Mouse (Mus musculus) cerebellum, adult 11 months (tissue): ENCODE measurements around the gene 0610012G03Rik.
"Not testable (repeated sequence)": the region's sequence is repeated elsewhere in the genome, so short reads cannot be mapped to it uniquely, and the experiment has no call there.

ENCODE experiments used
- DNase-seq: peaks from one replicate; pipeline ENCODE4 v3.0.0; 2022

The 0610012G03Rik gene

GRCm38 (mm10) chr16:31948345-31948774, at the start of gene 0610012G03Rik, which contains the start of gene Ncbp2:
Gene 0610012G03Rik (minus strand): TSS chr16:31948494.
Gene Ncbp2 (plus strand): TSS chr16:31948513.
- peak; percentile 92 for DNase-seq

GRCm38 (mm10) chr16:31996371-31996770, 48.1 kb upstream of the 0610012G03Rik start:
- DNase-seq, result no peak

- no peak for DNase-seq
Observed at GRCm38 (mm10) chr16:31993946-31994345, 45.7 kb upstream of the 0610012G03Rik start.

GRCm38 (mm10) chr16:31993195-31993594, 44.9 kb upstream of the 0610012G03Rik start:
- no peak for DNase-seq

GRCm38 (mm10) chr16:31992039-31992438, 43.7 kb upstream of the 0610012G03Rik start:
- no peak for DNase-seq

GRCm38 (mm10) chr16:31980946-31981345, 32.7 kb upstream of the 0610012G03Rik start:
- DNase-seq, result no peak

- DNase-seq, result no peak
Observed at GRCm38 (mm10) chr16:31979501-31979900, 31.2 kb upstream of the 0610012G03Rik start.

GRCm38 (mm10) chr16:31975258-31975657, 27.0 kb upstream of the 0610012G03Rik start:
- DNase-seq, result no peak

GRCm38 (mm10) chr16:31963224-31963623, 14.9 kb upstream of the 0610012G03Rik start:
- DNase-seq, result no peak

- DNase-seq, result peak; percentile 29
Observed at GRCm38 (mm10) chr16:31947901-31948316, 385 bp downstream of the 0610012G03Rik start.

GRCm38 (mm10) chr16:31947333-31947732, 961 bp downstream of the 0610012G03Rik start:
- no peak for DNase-seq

- DNase-seq, result not testable (repeated sequence)
Observed at GRCm38 (mm10) chr16:31945986-31946385, 2.3 kb downstream of the 0610012G03Rik start.

GRCm38 (mm10) chr16:31945372-31945771, 2.9 kb downstream of the 0610012G03Rik start:
- no peak for DNase-seq

- DNase-seq, result no peak
Observed at GRCm38 (mm10) chr16:31944698-31945255, 3.5 kb downstream of the 0610012G03Rik start.

- DNase-seq, result peak; percentile 68
Observed at GRCm38 (mm10) chr16:31943980-31944379, 4.3 kb downstream of the 0610012G03Rik start.

GRCm38 (mm10) chr16:31940586-31940985, 7.7 kb downstream of the 0610012G03Rik start:
- DNase-seq, result no peak

GRCm38 (mm10) chr16:31938856-31939255, 9.4 kb downstream of the 0610012G03Rik start:
- no peak for DNase-seq

GRCm38 (mm10) chr16:31936568-31936967, 11.7 kb downstream of the 0610012G03Rik start:
- DNase-seq, result no peak

- peak; percentile 31 for DNase-seq
Observed at GRCm38 (mm10) chr16:31935091-31935979, 13.0 kb downstream of the 0610012G03Rik start.

GRCm38 (mm10) chr16:31934550-31935010, 13.7 kb downstream of the 0610012G03Rik start:
- no peak for DNase-seq

- DNase-seq, result peak; percentile 80
Observed at GRCm38 (mm10) chr16:31933751-31934549, 14.3 kb downstream of the 0610012G03Rik start, which contains the start of gene Pigz. Gene Pigz (plus strand): TSS chr16:31933851.

- DNase-seq, result peak; percentile 92
Observed at GRCm38 (mm10) chr16:31932840-31933697, 15.2 kb downstream of the 0610012G03Rik start.
